Mouse (Mus musculus): ENCODE measurements around the gene Ctrc. TPM values are rescaled to one million over a fixed set of nuclear protein-coding genes. Genes with fewer than 3 reads are reported as not detected.

Ctrc gene
- polyA plus RNA-seq, 1 experiment from 2014 or later, result not detected

DNA sequence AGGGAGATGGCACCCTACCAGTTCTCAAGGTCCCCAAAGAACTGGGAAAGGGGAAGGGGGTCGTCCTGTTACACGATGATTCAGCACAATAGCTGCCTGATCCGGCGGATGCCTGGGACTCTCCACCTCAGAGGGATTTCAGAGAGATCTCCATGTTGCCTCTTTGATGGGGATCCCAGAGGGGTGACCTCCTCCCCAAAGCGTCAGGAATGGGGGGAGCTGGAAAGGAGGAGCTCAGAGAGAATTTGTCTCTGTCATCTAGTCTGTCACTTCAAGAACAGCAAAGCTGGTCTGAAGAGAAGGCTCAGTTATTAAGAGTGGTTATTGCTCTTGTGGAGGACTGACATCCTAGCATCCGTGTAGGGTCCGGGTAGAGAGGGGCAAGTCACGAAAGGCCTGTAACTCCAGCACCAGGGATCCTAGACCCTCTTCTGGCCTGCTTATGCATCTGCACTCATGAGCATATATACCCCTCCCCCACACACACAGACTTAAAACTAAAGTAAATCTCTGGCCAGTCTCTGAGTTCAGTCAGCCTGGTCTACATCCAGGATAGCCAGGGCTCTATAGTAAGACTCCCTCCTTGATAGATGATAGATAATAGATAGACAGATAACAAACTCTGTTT lies 29.4 kb upstream of the Ctrc start:
- no peak; the same call in 1 of the 2 replicates for ATAC-seq (ENCODE audit: low FRiP score, low read depth)
- H3K27ac ChIP-seq (replicated peaks), result peak overlapping the region; percentile 58
- H3K4me3 ChIP-seq, result peak overlapping the region; percentile 80
- H3K36me3 ChIP-seq, result peaks cover 6% of the 10 kb centered on the region
- WGBS, result 13% methylated on average over 8 of the region's 8 CpGs
- no peak overlapping the region for H3K9ac ChIP-seq (replicated peaks)
- peaks cover 44% of the 10 kb centered on the region for H3K4me1 ChIP-seq
- peak overlapping the region; percentile 91 for H3K4me2 ChIP-seq (replicated peaks)
- H3K27me3 ChIP-seq, result peaks cover 10% of the 10 kb centered on the region; the same call in 1 of the 2 replicates
- H3K9me3 ChIP-seq, result no peaks in the 10 kb centered on the region

DNA sequence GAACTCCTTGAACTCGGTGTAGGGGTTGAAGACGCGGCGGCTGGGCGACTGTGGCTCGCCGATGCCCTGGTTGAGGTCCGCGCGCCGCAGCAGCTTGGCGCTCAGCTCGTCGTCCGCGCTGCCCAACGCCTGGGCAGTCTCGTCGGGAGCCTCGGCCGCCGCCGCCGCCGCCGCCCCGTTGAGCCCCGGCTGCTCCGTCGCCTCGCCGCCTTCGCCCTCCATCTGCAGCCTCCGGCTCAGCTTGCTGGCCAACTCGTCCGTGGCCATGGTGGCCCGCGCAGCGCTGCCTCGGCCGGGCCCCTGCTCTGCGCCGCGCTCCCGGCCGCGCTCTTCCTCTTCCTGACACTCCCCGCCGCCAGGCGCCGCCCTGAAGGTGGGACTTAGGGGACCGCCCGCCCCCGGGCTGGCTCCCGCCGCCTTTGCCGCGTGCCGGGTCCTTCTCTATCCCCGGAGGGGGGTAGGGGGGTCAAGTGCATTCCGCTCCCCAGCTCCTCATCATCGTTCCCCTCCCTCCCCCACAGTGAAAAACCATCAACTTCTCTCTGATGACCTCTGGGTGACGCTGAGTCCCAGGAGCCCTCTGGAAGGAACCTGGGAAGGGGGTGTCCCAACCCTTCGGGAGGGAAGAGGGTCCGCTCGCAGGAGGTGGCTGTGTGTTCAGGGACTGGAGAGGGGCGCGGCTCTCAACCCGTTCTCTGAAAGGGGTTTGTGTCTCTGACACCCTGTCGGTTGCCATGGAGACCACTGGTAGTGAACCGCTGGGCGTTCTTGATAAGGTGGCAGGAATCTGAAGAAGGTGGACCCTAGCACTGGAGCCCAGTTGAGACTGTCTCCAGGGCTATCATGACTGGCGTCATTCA lies 28.7 kb upstream of the Ctrc start, which contains the start of gene Efhd2:
Gene Efhd2, minus strand, starts transcription at position 320 of the 860 bp plus-strand sequence.
- peaks cover 11% of the 10 kb centered on the region for H3K36me3 ChIP-seq
- peak within 1 kb of the TSS; percentile 58 for H3K27ac ChIP-seq (replicated peaks)
- peak; percentile 86 for ATAC-seq (ENCODE audit: low FRiP score, low read depth)
- H3K4me3 ChIP-seq, result peak within 1 kb of the TSS; percentile 80
- peaks cover 52% of the 10 kb centered on the region for H3K4me1 ChIP-seq
- no peaks in the 10 kb centered on the region for H3K9me3 ChIP-seq
- WGBS, result under 1% methylated on average over 69 of the region's 73 CpGs
- peak within 1 kb of the TSS; percentile 84 for H3K9ac ChIP-seq (replicated peaks)
- H3K27me3 ChIP-seq, result peaks cover 10% of the 10 kb centered on the region; the same call in 1 of the 2 replicates
- peak within 1 kb of the TSS; percentile 91 for H3K4me2 ChIP-seq (replicated peaks)

DNA sequence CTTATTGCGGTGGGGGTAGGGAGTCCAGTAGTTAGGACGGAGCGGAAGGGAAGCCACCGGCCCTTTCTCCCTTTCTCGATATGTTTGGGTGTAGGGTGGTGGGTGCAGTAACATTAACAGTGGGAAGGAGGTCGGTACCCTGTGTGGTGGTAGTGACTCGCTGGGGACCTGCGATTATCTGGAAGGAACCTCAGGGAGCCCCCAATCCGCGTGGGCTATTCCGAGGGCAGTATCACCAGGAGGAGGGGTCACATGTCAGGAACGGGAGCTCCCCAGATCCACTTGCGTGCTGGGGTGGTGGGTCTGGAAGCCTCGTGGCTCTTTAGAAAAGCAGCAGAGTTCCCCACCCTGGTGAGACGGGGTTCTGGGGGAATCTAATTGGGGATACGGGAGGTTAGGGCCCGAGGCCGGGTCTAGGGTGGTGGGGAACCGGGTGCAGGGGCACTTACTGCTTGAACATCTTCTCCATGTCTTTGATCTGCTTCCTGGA lies 28.0 kb upstream of the Ctrc start:
- no peaks in the 10 kb centered on the region for H3K9me3 ChIP-seq
- peak overlapping the region; percentile 91 for H3K4me2 ChIP-seq (replicated peaks)
- ATAC-seq (ENCODE audit: low FRiP score, low read depth), result peak; percentile 4
- H3K4me1 ChIP-seq, result peaks cover 57% of the 10 kb centered on the region
- H3K27me3 ChIP-seq, result peaks cover 10% of the 10 kb centered on the region; the same call in 1 of the 2 replicates
- 1% methylated on average over 19 of the region's 19 CpGs for WGBS
- peaks cover 11% of the 10 kb centered on the region for H3K36me3 ChIP-seq
- H3K9ac ChIP-seq (replicated peaks), result peak overlapping the region; percentile 84
- 0 out of 2 replicates have a peak overlapping the region, but pooled peaks have one; percentile 58 for H3K27ac ChIP-seq (replicated peaks)
- H3K4me3 ChIP-seq, result peak overlapping the region; percentile 80

DNA sequence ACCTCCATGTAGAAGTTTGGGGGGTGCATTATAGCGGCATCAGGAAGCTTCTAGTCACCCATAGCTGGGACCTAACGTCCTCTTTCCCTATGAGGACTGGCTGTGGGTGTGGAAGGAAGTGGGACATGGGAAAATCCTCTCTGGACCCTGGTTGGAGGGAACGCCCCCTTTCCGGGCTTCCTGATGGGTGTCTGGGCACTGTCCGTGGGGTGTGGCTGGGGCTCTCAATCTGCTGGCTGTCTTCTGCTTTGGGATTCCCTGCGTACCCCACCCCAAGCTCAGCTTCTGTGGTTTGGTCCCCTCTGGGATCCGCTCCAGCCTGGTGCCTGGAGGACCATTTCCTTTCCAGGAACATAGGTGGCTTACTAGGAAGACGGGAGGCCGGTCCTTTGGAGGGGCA lies 26.8 kb upstream of the Ctrc start:
- Histone ChIP-seq H3K9ac (replicated peaks) (peak overlapping the region; percentile 84; the same call in 1 of the 2 replicates), H3K4me3 (peak overlapping the region; percentile 80), H3K9me3 (no peaks in the 10 kb centered on the region), H3K4me1 (peaks cover 63% of the 10 kb centered on the region), H3K27me3 (peaks cover 10% of the 10 kb centered on the region; the same call in 1 of the 2 replicates), H3K27ac (replicated peaks) (no peak overlapping the region), H3K4me2 (replicated peaks) (peak overlapping the region; percentile 91), H3K36me3 (peaks cover 11% of the 10 kb centered on the region)
- 85% methylated on average over 9 of the region's 9 CpGs for WGBS
- ATAC-seq (ENCODE audit: low FRiP score, low read depth), result no peak

DNA sequence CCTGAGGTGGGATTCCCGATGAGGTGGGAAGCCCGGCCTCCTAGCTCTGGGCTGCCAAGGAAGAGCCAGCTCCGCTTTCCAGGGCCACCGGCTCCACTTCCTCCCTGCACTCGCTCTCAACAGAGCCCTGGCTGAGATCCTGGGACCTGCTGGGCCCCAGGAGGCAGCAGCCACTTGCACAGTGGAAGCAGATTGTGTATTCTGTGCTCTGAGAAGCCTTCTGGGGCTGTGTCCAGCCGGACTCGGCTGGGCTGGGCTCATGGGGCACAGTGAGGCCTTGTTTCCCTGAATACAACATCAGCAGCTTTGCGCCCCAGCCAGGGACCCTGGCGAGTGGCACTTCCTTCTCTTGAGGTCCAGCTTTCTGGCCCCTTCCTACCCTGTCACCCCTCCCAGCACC lies 25.8 kb upstream of the Ctrc start:
- Histone ChIP-seq H3K36me3 (peaks cover 11% of the 10 kb centered on the region), H3K27me3 (peaks cover 6% of the 10 kb centered on the region; the same call in 1 of the 2 replicates), H3K27ac (replicated peaks) (peak overlapping the region; percentile 22; the same call in 1 of the 2 replicates), H3K9ac (replicated peaks) (peak overlapping the region; percentile 84), H3K9me3 (no peaks in the 10 kb centered on the region), H3K4me1 (peaks cover 73% of the 10 kb centered on the region), H3K4me3 (peak overlapping the region; percentile 19), H3K4me2 (replicated peaks) (peak overlapping the region; percentile 91)
- 60% methylated on average over 9 of the region's 9 CpGs for WGBS
- no peak for ATAC-seq (ENCODE audit: low FRiP score, low read depth)

DNA sequence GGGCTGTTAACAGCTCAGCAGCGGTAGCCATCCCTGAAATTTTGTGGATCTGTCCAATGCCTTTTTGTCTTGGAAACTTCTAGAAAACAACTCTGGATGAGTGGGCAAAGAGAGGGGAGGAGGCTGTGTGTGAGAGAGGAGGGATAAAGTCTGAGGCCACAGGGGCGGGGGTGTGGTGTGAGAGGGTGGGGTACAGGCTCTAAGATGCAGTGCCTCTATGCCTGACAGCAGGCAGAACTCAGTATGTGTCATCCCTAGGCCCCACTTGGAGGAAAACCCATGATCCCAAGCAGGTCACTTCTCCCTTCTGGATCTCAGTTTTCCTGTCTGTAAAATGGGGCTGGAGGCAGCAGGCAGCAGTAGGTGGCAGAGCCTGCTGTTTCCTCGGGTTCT lies 25.2 kb upstream of the Ctrc start:
- Histone ChIP-seq H3K4me2 (replicated peaks) (no peak overlapping the region), H3K9ac (replicated peaks) (no peak overlapping the region), H3K27me3 (peaks cover 3% of the 10 kb centered on the region; the same call in 1 of the 2 replicates), H3K36me3 (peaks cover 11% of the 10 kb centered on the region), H3K9me3 (no peaks in the 10 kb centered on the region), H3K4me1 (peaks cover 79% of the 10 kb centered on the region), H3K27ac (replicated peaks) (no peak overlapping the region), H3K4me3 (no peak overlapping the region)
- 86% methylated on average over 3 of the region's 3 CpGs for WGBS
- no peak for ATAC-seq (ENCODE audit: low FRiP score, low read depth)

DNA sequence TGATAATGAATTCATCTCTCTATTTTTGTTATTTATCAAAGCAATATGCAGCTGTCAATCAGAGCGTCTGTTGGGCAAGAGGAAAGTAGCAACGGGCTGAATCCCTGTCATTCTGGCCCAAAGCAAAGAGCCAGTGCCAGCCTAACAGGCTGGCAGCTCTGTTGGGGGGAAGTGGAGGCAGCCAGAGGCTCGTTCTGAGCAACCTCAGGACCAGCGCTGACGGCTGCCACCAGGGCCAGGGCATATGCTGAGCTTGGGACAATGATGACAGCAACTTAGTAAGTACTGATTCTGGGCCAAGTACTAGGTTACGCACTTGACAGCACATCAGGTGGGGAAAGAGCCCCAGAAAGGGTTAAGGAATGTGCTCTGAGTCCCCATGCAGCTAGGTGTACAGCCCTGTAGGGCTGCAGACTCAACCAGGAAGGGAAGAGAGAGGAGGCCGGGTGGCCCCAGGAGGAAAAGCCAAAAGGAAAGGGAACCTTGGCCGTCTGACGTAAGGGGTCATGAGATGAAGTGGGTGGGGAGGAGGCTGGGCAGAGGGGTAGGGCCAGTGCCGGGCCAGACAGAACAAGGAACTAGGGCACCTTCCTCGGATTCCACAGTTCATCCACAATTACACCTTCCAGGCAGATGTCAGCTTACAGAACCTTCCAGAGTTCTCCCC lies 24.6 kb upstream of the Ctrc start:
- no peak overlapping the region for H3K27ac ChIP-seq (replicated peaks)

DNA sequence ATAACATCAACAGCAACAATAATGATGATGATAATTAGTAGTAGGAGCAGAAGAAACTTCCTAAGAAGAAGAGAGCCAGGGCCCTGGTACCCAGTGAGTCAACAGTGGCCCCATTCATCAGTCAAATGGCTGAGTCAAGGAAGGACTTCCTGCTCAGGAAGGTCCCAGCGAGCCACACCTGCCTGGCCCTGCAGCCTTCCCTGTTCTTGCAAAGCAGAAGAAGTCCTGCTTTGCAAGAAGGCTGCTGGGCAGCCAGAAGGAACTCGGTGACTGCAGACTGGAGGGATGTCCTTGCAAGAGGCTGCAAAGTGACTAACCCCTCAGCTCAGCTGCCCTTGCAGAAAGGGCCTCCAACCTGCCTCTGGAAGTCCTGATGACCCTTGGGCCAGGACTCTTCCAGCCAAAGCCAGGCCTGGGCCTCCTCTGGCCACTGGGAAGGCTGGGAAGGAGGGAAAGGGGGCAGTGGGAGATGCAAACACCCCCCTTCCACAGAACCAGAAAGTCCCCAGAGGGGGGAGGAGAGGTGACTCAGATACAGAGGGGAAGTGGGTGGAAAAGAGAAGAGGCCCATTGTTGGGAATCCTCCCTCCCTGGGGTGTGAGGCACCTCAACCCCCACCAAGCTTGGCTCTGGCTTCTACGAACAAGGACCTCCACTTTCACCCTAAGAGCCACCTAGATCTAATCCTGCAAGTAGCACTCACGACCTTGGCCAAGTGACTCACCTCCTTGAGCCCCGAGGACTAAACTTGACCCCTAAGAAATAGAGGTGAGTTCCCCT lies 23.5 kb upstream of the Ctrc start:
- Histone ChIP-seq H3K4me3 (no peak overlapping the region), H3K4me1 (peaks cover 72% of the 10 kb centered on the region), H3K27me3 (no peaks in the 10 kb centered on the region), H3K36me3 (peaks cover 17% of the 10 kb centered on the region), H3K4me2 (replicated peaks) (no peak overlapping the region), H3K27ac (replicated peaks) (no peak overlapping the region), H3K9ac (replicated peaks) (no peak overlapping the region), H3K9me3 (no peaks in the 10 kb centered on the region)
- ATAC-seq (ENCODE audit: low FRiP score, low read depth), result no peak
- 91% methylated on average over 5 of the region's 5 CpGs for WGBS

More for the DNA sequence above, 24.6 kb upstream of the Ctrc start:
- Histone ChIP-seq H3K36me3 (peaks cover 11% of the 10 kb centered on the region), H3K4me2 (replicated peaks) (no peak overlapping the region), H3K27me3 (no peaks in the 10 kb centered on the region), H3K4me1 (peaks cover 81% of the 10 kb centered on the region), H3K9me3 (no peaks in the 10 kb centered on the region), H3K9ac (replicated peaks) (no peak overlapping the region), H3K4me3 (no peak overlapping the region)
- no peak for ATAC-seq (ENCODE audit: low FRiP score, low read depth)
- WGBS, result 80% methylated on average over 11 of the region's 11 CpGs

DNA sequence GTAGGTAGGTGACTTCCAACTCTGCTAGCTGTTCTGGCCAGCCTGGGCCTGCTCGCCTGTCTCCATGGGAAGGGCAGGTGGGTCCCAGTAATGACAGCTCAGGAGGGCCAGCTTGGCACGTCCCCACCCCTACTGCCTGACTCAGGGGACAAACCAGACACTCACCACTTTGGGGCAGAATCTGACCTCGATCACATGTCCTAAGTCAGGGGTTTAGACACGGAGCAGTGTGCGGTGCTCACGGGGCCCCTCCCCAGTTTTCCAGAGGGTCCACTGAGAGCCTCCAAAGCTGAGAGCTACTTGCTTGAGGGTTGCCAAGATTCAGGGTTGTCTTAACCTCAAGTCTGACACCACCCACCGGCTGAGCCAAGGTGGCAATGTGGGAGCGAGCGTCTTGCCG lies 21.9 kb upstream of the Ctrc start:
- H3K27me3 ChIP-seq, result no peaks in the 10 kb centered on the region
- H3K4me3 ChIP-seq, result no peak overlapping the region

DNA sequence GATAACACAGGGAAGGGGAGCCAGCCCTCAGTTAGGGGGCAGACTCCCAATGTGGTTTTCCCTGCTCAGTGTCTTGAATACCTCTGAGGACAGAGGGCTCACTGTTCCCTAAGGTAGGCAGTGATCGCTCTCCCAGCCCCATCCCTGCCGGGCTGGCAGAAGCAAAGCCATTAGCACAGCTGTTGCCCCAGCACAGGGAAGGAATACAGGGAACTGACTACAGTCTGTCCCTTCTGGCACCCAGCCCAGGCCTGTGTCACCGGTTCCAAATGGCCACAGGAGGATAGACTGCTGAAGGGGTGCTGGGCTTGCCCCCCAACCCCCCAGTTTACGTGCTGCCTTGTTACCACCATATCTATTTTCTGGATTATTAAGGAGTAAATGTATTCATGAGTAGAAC lies 21.3 kb upstream of the Ctrc start:
- H3K27me3 ChIP-seq, result no peaks in the 10 kb centered on the region
- 46% methylated on average over 4 of the region's 4 CpGs for WGBS
- no peak overlapping the region for H3K4me3 ChIP-seq
- no peak overlapping the region for H3K9ac ChIP-seq (replicated peaks)
- ATAC-seq (ENCODE audit: low FRiP score, low read depth), result peak; percentile 57
- peaks cover 54% of the 10 kb centered on the region for H3K4me1 ChIP-seq
- H3K36me3 ChIP-seq, result peaks cover 20% of the 10 kb centered on the region
- peak overlapping the region; percentile 78 for H3K27ac ChIP-seq (replicated peaks)
- H3K4me2 ChIP-seq (replicated peaks), result no peak overlapping the region
- no peaks in the 10 kb centered on the region for H3K9me3 ChIP-seq

More for the DNA sequence above, 21.9 kb upstream of the Ctrc start:
- no peaks in the 10 kb centered on the region for H3K9me3 ChIP-seq
- H3K4me2 ChIP-seq (replicated peaks), result no peak overlapping the region
- H3K9ac ChIP-seq (replicated peaks), result no peak overlapping the region
- 87% methylated on average over 10 of the region's 10 CpGs for WGBS
- H3K36me3 ChIP-seq, result peaks cover 20% of the 10 kb centered on the region
- ATAC-seq (ENCODE audit: low FRiP score, low read depth), result no peak
- H3K4me1 ChIP-seq, result peaks cover 59% of the 10 kb centered on the region
- peak overlapping the region; percentile 78 for H3K27ac ChIP-seq (replicated peaks)

DNA sequence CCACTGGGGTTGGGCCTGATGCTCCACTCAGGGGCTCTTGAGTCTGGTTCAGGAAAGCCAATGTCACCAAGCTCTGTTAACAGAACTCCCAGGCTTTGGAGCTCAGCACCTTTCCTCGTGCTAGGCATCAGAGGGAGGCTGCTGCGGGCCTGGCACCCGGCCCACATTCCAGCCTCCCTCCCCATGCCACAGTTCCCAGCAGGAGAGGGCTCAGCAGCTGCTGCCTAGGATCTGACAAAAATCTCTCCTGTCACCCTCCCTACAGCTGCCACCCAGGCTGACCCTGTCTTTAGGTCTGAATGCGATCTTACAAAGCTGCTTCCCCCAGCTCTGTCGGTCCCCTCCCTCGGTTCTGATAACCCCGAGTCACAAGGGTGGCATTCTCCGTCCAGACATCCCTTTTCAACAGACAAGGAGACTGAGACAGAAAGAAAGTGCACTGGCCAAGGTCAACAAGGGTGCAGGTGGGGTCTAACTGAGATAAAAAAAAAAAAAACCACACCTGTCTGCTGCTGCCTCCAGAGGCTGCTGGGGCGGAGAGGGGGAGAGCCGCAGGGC lies 20.9 kb upstream of the Ctrc start:
- H3K9ac ChIP-seq (replicated peaks), result no peak overlapping the region
- peak; percentile 57; the same call in 1 of the 2 replicates for ATAC-seq (ENCODE audit: low FRiP score, low read depth)

More for the DNA sequence above, 20.9 kb upstream of the Ctrc start:
- H3K36me3 ChIP-seq, result peaks cover 22% of the 10 kb centered on the region
- WGBS, result 20% methylated on average over 10 of the region's 10 CpGs
- H3K4me3 ChIP-seq, result no peak overlapping the region
- H3K4me1 ChIP-seq, result peaks cover 49% of the 10 kb centered on the region
- H3K27me3 ChIP-seq, result no peaks in the 10 kb centered on the region
- H3K4me2 ChIP-seq (replicated peaks), result no peak overlapping the region
- H3K27ac ChIP-seq (replicated peaks), result peak overlapping the region; percentile 78
- no peaks in the 10 kb centered on the region for H3K9me3 ChIP-seq
